Mouse (Mus musculus) liver, embryonic 14.5 days (tissue): ENCODE data around the gene Cers5.

Source experiments
- CTCF ChIP-seq: IDR thresholded peaks from 2 replicates; pipeline ENCODE4 v1.5.1; 2016; ENCODE audit warnings: antibody characterized with exemption, low read depth, control low read depth
- EP300 ChIP-seq: IDR thresholded peaks from 2 replicates; pipeline ENCODE4 v1.6.1; 2016; ENCODE audit warnings: antibody characterized with exemption, low read depth

DNA sequence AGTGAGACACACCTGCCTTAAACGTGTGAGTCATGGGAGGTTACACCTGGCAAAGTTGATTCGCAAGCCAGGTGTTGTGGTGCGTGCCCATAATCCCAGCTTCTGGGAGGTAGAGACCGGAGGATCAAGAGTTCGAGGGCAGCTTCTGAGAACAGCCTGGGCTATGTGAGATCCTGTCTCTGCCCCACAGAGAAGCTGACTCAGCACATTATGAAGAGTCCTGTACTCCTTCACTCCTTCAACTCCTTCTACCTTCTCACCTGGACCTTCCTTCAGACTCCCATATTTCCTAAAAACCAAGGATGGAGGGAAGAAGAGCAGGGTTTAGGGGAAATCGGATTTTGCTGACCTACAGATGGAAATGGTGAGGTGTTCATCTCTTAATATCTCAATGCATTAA, 41.0 kb upstream of the Cers5 start:
- no peak for TF ChIP-seq CTCF
- no peak for TF ChIP-seq EP300
